Mouse (Mus musculus) myocyte (in vitro differentiated cells): ENCODE measurements around the gene Dnah7a.

Source experiments
- CEBPB ChIP-seq: IDR thresholded peaks from 2 replicates; pipeline ENCODE4 v1.6.1; 2011; ENCODE audit warnings: mild to moderate bottlenecking, moderate library complexity; ENCODE audit not compliant: poor library complexity, insufficient read depth, severe bottlenecking
- MYOG ChIP-seq, 3 experiments: IDR thresholded peaks; one replicate each; pipeline ENCODE4 v1.6.1; 2011; ENCODE audit warnings: control low read depth in 2 of 3, low read depth in 2 of 3, mild to moderate bottlenecking in 2 of 3; ENCODE audit not compliant: insufficient read length in 2 of 3, control insufficient read depth in 1 of 3, insufficient read depth in 1 of 3
- POLR2A ChIP-seq: IDR thresholded peaks from one replicate; pipeline ENCODE4 v1.6.1; 2011; ENCODE audit warnings: low read depth, mild to moderate bottlenecking, control low read depth, moderate library complexity; ENCODE audit not compliant: insufficient read length
- POLR2AphosphoS2 ChIP-seq: IDR thresholded peaks from one replicate; pipeline ENCODE4 v1.6.1; 2011; ENCODE audit warnings: low read depth, control low read depth; ENCODE audit not compliant: insufficient read length
- SRF ChIP-seq: IDR thresholded peaks from one replicate; pipeline ENCODE4 v1.6.1; 2011; ENCODE audit warnings: low read depth; ENCODE audit not compliant: control insufficient read depth, insufficient read length
- TCF12 ChIP-seq: IDR thresholded peaks from one replicate; pipeline ENCODE4 v1.6.1; 2011; ENCODE audit warnings: mild to moderate bottlenecking, control low read depth; ENCODE audit not compliant: poor library complexity, insufficient read depth, severe bottlenecking
- TCF3 ChIP-seq: IDR thresholded peaks from one replicate; pipeline ENCODE4 v1.6.1; 2011; ENCODE audit warnings: low read depth, control low read depth; ENCODE audit not compliant: insufficient read length
- USF1 ChIP-seq: IDR thresholded peaks from one replicate; pipeline ENCODE4 v1.6.1; 2011; ENCODE audit warnings: low read depth, mild to moderate bottlenecking, control low read depth, moderate library complexity

DNA sequence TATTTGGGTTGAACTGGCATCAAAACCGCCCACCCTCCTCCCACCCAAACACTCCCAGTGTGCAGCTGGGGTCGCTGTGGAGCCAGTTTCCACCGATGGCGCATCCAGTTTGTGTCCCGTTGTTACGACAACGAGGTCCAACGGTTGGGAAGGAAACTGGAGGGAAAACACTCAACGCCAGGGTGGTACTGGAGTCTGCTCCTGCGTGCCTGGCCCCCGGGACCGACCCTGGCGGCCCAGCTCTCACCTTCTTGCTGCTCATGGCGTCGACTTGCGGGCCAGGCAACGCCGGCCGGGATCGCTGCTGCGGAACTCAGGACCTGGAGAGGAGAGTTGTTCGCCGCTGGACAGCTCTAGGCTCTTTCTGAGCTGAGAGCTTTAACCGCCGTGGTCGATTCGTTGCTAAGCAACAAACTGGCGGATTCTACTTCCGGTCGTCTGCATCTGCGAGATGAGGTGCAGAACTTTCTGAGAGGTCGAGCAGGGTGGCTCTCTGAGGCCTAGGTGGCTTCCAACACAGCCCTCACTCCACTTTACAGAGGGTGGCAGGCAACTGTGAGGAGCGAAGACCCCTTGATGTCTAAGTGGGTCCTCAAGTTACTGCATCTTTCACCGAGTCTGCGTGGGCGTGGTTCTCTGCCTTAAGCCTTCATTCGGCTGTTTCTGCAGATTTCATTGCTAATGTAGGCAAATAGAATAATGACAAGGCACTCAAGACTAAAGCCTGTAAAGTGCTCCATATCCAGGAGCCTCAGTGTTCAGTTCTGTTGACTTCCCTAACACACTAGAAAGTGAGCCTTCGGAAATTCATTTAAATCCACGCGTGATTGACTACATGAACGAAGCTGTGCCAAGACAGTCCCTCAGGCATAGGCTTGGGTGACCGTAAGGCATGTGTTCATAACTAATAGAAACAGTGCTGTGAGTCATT is at the start of gene Dnah7a:
- TF ChIP-seq TCF12: no peak
- TF ChIP-seq SRF: no peak
- no peak for TF ChIP-seq USF1
- no peak for TF ChIP-seq MYOG (IDR thresholded peaks at IDR 0.05; ENCODE audit: control insufficient read depth in 1 of 3, insufficient read depth in 1 of 3, insufficient read length in 2 of 3, low read depth in 2 of 3)
- TF ChIP-seq POLR2A: no peak
- no peak for TF ChIP-seq CEBPB
- TF ChIP-seq POLR2AphosphoS2: no peak
- no peak for TF ChIP-seq TCF3
